Mouse (Mus musculus) MEL (cell line): Measurements from ENCODE around the gene Usp20.

Experiments used
- CTCF ChIP-seq, 3 experiments: IDR thresholded peaks in 2 of 3; conservative IDR thresholded peaks in 1 of 3; 2 replicates each; pipeline ENCODE4 v1.5.1; 2011 to 2012; ENCODE audit warnings: low read length in 3 of 3, low read depth in 2 of 3, mild to moderate bottlenecking in 2 of 3, improper control_type of control experiment in 1 of 3, inconsistent platforms in 1 of 3, mixed read lengths in 1 of 3, moderate library complexity in 1 of 3; ENCODE audit not compliant: control insufficient read depth in 1 of 3, insufficient read depth in 1 of 3, poor library complexity in 1 of 3, severe bottlenecking in 1 of 3
- EP300 ChIP-seq, 2 experiments: IDR thresholded peaks; 2 replicates each; pipeline ENCODE4 v1.6.1; 2011; ENCODE audit warnings: improper control_type of control experiment in 2 of 2, low read length in 2 of 2, low read depth in 1 of 2, mild to moderate bottlenecking in 1 of 2
- ETS1 ChIP-seq: IDR thresholded peaks from 2 replicates; pipeline ENCODE4 v1.6.1; 2012; ENCODE audit warnings: low read depth, mild to moderate bottlenecking, inconsistent platforms, low read length, improper control_type of control experiment, moderate library complexity
- GATA1 ChIP-seq: IDR thresholded peaks from 2 replicates; pipeline ENCODE4 v1.6.1; 2011; ENCODE audit warnings: low read depth, low read length, improper control_type of control experiment
- MAX ChIP-seq: IDR thresholded peaks from 2 replicates; pipeline ENCODE4 v1.6.1; 2011; ENCODE audit warnings: low read length, improper control_type of control experiment
- MAZ ChIP-seq: IDR thresholded peaks from 2 replicates; pipeline ENCODE4 v1.6.1; 2012; ENCODE audit warnings: low read depth, mild to moderate bottlenecking, inconsistent platforms, low read length, improper control_type of control experiment
- MXI1 ChIP-seq: IDR thresholded peaks from 2 replicates; pipeline ENCODE4 v1.6.1; 2011; ENCODE audit warnings: mild to moderate bottlenecking, low read depth, low read length, improper control_type of control experiment
- NELFE ChIP-seq: IDR thresholded peaks from 2 replicates; pipeline ENCODE4 v1.6.1; 2011; ENCODE audit warnings: low read depth, low read length, improper control_type of control experiment
- POLR2A ChIP-seq, 2 experiments: IDR thresholded peaks; 2 replicates each; pipeline ENCODE4 v1.6.1; 2011 to 2012; ENCODE audit warnings: low read length in 2 of 2, mild to moderate bottlenecking in 2 of 2, control low read depth in 1 of 2, improper control_type of control experiment in 1 of 2, low read depth in 1 of 2, moderate library complexity in 1 of 2; ENCODE audit not compliant: control insufficient read depth in 1 of 2, insufficient read depth in 1 of 2, poor library complexity in 1 of 2
- TAL1 ChIP-seq: IDR thresholded peaks from 2 replicates; pipeline ENCODE4 v1.6.1; 2012; ENCODE audit warnings: mild to moderate bottlenecking, inconsistent platforms, low read length, moderate library complexity, mixed read lengths
- ZMIZ1 ChIP-seq: IDR thresholded peaks from 2 replicates; pipeline ENCODE4 v1.6.1; 2012; ENCODE audit warnings: low read depth, mild to moderate bottlenecking, inconsistent platforms, low read length, improper control_type of control experiment, moderate library complexity

GRCm38 (mm10) chr2:31053426-31053825, 71.3 kb downstream of the Usp20 start:
- TF ChIP-seq CTCF (IDR thresholded peaks at IDR 0.05 in 2 of 3, conservative IDR thresholded peaks at IDR 0.05 in 1 of 3; ENCODE audit: control insufficient read depth in 1 of 3, insufficient read depth in 1 of 3, low read depth in 2 of 3, low read length in 3 of 3, poor library complexity in 1 of 3, severe bottlenecking in 1 of 3) (no peak), MXI1 (no peak), POLR2A (IDR thresholded peaks at IDR 0.05; ENCODE audit: control insufficient read depth in 1 of 2, insufficient read depth in 1 of 2, low read depth in 1 of 2, low read length in 2 of 2, poor library complexity in 1 of 2) (no peak), NELFE (no peak), MAZ (no peak), ETS1 (no peak), MAX (no peak), TAL1 (no peak), ZMIZ1 (no peak), EP300 (IDR thresholded peaks at IDR 0.05; ENCODE audit: low read depth in 1 of 2, low read length in 2 of 2) (no peak), GATA1 (no peak)
